Mouse (Mus musculus) activated CD4-positive, CD25-positive, alpha-beta regulatory T cell, adult 4 months (primary cell): ENCODE results near the gene Arl8b. TPM values are rescaled to one million over a fixed set of nuclear protein-coding genes. Genes with fewer than 3 reads are reported as not detected.
A peak's percentile ranks its signal among the peaks of the same experiment; 100 is the strongest.

Source experiments
- ATAC-seq: one replicate; pipeline ENCODE4 v1.8.0; 2017
- polyA plus RNA-seq, 2 experiments: library from polyadenylated mRNA; unstranded; fragments of 100-300 nt; shearing (Covaris generic); gene quantifications; one replicate each; pipeline ENCODE4 v1.2.1; 2017

Arl8b gene
- polyA plus RNA-seq, result 10 to 100 TPM; 41.0 to 42.6 TPM

DNA sequence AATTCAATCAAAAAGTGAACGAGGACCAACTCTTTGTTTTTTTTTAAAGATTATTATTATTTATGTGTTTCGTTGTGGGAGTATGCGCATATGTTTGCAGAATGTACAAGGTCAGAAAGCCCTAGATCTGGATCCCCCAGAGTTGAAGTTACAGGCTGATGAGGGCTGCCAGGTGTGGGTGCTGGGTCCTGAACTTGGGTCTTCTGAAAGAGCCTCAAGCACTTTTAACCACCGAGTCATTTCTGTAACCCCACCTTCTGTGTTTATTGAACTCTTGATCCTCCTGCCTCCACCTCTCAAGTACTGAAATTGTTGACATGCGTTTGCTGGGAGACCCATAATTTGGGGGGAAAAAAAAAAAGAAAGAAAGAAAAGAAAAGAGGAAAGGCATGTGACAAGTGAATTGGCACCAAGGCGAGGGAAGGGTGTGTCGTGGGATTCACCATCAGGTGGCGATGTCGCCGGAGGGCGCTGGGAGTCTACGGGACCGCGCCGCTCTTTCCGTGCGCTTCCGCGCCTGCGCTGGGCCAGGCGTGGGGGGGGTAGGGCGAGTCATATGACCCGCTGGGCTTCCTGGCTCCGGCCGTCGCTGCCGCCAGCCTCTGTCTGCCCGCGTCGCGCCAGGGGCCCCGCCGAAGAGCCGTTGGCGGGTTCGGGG lies at the start of gene Arl8b:
TSS of gene Arl8b (plus strand) at position 574 of the 658 bp plus-strand sequence.
- ATAC-seq, result peak; percentile 82

DNA sequence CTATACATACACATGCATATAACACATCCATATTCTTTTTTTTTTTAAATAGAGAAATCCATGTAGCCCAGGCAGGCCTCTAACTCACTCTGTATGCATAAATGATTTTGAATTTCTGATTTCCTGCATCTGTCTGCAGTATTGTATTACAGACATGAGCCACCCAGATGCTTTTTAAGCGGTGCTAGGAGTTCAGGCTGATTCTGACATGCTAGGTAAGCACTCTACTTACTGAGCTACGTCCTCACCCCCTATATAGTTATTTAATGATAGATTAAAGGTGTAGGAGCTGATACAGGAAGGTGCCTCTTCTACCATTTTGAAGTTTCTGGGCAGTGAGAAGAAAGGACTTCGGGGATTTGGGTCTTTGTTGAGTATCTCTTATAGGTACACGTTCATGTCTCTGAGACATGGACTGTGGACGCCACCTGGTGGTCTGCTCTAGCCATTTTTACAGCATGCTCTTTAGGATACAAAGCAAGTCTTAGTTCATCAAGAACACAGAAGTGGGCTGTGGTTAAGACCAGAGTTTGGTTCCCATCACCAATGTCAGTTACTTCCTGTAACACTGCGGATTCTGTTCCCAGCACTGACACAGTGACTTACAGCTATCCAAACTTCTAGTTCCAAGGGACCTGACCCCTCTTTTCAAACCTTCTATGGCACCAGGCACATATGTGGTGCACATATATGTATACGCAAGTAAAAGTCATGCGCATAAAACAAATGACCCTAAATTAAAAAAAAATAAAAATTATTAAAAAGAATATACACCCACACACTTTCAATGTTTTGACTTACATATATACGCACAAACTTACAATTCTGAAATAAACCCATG lies 46.8 kb upstream of the Arl8b start:
- peak; percentile 57 for ATAC-seq

DNA sequence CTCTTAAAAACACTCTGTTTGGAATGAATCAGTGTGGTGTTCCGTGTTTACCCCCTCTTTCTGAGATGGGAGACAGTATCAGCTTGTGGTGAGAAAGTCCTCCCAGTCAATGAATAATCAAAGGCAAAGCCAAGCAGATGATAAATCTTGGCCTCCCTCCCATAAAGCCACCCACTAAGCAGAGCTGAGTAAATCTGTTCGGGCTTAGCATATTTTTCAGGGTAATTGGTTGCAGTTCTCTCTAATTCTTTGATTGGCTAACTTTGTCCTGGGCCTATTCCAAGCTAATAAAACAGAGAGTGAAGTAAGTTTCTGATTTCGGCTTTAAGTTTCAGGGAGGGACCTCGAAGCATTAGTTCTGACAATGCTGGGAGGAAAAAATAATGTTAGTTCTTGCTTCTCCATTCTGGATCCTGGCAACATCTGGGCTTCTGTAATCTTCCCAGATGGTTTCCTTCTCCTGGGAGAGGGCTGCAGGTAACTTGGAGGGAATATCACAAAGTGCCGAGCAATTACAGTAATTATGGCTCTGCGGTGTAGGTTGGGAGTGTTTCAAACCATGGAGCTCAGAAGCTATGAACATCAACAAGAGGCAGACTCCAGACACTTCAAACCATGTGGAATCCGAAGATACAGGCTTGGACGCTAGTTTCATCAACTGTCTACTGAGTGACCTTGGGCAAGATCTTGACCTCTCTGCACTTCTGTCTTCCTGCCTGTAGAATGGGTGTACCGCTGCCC lies 44.3 kb upstream of the Arl8b start:
- ATAC-seq, result no peak

DNA sequence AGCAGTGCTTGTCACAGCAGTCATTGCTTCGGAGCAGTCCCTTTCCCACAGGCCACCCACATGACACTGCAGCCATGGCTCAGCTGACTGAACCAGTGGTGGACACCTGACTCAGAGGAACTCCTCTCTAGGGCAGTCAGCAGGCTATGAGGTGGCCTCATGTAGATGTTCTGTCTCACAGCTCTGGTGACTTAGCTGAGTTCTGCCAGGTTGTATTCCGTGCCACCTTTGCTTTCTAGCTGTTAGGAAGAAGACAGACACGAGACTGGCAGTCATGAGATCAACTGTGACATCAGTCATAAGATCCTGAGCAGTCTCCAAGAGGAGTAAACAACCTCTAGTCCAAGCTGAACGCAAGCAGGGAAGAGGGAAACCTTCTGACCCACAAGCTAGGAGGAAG lies 42.3 kb upstream of the Arl8b start:
- ATAC-seq, result no peak

DNA sequence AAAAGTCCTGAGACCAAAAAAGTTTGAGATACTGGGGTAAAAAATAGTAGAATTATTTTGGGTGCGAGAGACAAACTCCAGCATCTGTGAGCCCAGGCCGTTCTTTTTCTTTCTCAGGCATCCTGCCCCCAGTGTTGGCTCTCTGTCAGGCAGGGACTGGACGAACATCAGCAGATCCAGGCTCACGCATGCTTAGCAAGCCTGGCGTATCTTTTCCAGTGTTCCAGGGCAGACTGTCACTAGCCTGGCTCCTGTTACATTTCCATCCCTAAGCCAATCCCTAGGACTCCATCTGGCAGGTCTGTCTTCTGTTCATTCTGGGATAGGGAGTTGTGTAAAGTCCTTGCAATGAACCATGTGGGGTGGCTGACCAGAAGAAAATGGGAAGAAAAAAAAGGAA lies 39.2 kb upstream of the Arl8b start:
- no peak for ATAC-seq

DNA sequence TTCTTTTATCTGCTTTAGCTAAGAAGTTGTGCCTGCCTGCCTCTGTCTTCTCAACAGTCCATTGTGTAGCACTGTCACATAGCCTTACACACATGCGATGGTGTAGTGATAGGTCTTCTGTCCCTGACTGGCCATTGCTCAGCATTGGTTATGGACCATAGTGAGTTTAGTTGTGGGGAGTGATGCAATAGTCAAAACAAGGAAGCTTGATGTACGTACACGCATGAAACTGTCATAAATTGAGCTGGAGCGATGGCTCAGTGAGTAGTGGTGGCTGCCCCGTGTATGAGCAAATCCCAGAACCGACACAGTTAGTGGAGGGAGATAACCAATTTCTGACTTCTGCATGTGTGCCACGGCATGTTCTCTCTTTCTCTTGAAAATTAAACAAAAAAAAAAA lies 31.6 kb upstream of the Arl8b start:
- no peak for ATAC-seq

DNA sequence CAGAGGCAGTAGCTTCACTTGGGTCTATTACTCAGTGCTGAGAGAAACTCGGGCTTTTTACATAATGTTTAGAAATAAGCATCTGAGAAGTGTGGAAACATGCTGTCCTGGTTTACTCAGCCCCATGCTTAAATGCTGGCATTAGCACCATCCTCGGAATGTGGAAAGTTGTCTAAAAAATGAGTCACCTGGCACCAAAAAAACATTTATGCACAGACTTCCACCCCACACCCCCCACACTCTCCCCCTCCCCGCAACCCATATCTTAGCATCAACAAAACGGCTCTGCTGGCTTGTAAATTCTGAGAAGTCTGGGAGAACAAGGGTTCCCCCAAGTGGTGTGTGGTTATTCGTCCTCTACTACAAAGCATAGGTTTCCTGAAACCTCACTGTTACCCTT lies 30.5 kb upstream of the Arl8b start:
- no peak for ATAC-seq

DNA sequence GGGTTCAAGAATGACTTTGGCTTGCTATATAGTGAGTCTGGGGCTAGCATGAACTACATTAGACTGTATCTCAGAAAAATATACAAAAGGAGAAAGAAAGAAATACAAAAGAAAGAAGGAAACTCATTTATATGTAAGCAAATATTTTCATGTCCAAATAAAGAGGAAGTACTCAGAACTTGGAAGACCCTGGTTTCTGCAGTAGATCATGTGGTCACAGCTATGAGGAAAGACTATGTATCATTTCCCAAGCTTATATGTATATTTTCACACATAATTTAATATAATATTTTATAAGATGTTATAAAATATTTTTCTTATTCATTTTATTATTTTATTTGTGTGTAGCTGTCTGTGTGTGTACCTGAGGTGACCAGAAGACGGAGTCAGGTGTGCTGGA lies 29.4 kb upstream of the Arl8b start:
- ATAC-seq, result no peak

DNA sequence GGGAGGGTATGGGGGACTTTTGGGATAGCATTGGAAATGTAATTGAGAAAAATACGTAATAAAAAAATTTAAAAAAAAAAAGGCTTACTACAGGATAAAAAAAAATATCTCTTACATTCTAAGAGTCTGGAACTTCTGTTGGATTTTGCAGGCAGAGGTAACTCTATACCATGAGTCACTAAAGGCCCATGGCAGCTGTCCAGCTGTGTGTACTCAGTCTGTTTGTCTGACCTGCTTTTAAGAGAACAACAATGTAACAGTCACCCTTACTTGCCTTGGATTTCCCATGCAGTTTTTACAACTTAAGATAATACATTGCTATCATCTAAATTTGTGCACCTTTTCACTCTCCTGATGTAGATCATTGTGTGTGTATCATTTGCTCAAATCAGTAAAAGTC lies 28.5 kb upstream of the Arl8b start:
- no peak for ATAC-seq

DNA sequence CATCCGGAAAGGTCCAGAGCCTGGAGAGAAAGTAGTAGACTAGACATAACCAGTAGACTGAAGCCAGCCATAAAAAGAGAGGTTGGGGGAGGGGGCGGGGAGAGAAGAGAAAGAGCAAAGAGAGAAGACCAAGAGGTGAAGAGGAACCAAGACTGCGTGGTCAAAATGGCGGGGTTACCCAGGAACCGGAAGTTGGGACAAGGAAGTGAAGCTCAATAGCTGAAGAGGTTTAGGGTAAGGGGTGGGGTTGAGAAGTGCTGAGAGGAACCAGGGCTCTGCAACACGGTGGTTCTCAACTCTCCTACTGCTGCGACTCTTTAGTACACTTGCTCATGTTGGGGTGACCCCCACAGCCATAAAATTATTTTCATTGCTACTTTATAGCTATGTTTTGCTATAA lies 27.0 kb upstream of the Arl8b start:
- ATAC-seq, result no peak

DNA sequence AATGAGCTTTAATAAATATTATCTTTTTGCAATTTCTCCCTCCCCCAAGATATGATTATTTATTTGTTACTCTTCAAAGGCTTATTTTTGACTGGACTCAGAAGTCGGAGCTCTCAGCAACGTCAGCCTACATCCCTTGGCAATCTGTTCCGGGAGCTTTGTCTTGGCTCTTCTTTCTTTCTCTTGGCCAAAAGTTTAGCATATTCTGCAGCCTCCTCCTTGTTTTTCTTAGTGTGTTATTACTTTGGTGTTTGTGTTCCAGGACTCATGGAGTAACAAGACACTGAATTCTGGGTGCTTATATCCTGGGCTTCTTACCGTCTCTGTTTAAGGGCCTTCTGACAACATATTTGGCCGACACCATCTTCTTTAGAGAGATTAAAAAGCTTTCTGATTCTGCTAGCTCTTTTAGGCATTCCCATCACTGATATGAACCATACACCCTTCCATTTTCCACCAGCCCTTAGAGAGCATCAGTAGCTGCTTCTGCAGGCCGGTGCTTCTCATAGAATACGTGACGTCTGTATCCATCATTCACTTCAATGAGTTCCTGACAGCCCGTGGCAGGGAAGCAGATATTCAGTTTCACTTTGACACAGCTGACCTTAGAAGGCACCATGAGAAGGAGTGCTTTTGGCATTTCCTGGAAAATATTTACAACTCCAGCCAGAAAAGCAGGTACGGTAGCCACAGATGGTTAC lies 23.8 kb upstream of the Arl8b start:
- no peak for ATAC-seq

DNA sequence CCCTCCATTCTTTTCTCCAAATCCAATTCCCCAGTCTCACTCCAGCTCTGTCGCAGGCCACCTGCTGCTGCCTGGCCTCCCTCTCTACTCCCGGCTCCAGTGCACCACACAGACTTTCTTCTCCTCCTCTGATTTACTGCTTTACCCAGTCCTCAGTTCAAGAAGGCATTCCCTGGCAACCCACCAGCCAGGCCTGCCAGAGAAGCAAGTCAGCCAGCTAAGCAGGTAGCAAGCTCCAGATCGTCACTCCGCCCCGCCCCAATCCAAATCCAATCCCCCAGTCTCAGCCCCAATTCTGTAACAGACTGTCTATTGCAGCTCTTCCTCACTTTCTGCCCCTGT lies 23.2 kb upstream of the Arl8b start:
- ATAC-seq, result no peak

DNA sequence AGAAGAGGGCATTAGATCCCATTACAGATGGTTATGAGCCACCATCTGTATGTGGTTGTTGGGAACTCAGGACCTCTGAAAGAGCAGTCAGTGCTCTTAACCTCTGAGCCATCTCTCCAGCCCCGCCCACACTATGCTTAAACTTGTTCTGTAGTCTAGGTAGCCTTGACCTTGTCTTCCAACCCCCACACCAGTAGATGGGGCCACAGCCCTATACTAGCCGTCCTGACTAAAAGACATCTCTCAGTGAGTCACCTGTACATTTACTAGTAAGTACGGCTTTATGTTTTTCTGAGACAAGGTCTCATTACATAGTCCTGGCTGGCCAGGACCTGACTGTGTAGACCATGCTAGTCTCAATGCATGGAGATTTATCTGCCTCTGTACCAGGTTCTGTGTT lies 12.0 kb upstream of the Arl8b start:
- no peak for ATAC-seq

DNA sequence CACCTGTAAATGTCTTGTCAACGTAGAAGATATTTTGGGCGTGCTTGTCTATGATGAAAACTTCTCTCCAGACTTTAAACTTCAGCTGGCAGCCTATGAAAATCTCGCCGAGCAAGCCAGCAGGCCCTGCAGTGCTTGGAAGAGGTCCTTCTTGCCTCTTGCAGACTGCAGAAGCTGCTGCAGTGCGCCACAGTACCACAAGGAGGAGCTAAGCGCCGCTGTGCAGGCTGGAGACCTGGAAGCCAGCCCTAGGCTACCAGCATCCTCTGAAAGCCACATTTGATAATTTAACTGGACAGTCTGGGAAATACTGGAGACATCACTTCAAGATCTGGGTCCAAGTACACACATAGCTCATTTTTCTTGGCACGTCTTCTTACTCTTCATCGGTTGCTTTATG lies 10.0 kb upstream of the Arl8b start:
- ATAC-seq, result peak; percentile 97

DNA sequence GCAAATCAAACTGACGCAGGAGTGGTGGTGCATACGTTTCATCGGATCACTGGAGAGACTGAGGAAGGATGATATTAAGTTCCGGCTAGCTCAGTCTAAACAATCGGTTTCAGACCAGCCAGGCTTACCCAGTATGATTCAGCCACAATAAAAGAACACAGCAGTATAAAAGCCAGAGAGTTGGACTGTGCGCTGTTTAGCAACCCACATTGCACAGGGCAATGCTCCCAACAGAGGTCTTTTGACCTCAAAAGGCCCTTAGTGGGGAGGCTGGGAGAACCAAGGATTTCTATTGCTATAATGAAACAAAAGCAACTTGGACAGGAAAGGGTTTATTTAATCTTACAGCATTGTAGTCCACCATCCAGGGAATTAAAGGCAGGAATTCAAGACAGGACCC lies 9.4 kb upstream of the Arl8b start:
- no peak for ATAC-seq

DNA sequence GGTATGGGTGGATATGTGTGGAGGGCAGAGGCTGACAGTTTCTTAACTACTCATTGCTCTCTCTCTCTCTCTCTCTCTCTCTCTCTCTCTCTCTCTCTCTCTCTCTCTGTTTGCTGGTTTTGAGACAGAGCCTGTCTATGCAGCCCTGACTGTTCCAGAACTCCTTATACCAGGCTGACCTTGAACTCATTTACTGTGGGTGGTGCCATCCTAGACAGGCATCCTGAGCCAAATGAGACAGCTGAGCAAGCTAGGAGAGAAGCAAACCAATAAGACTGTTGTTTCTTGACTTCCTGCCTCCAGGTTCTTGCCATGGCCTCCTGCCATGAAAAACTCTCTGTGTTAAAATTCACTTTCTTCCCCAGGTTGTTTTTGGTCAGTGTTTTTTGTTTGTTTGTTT lies 6.6 kb upstream of the Arl8b start:
- ATAC-seq, result no peak

DNA sequence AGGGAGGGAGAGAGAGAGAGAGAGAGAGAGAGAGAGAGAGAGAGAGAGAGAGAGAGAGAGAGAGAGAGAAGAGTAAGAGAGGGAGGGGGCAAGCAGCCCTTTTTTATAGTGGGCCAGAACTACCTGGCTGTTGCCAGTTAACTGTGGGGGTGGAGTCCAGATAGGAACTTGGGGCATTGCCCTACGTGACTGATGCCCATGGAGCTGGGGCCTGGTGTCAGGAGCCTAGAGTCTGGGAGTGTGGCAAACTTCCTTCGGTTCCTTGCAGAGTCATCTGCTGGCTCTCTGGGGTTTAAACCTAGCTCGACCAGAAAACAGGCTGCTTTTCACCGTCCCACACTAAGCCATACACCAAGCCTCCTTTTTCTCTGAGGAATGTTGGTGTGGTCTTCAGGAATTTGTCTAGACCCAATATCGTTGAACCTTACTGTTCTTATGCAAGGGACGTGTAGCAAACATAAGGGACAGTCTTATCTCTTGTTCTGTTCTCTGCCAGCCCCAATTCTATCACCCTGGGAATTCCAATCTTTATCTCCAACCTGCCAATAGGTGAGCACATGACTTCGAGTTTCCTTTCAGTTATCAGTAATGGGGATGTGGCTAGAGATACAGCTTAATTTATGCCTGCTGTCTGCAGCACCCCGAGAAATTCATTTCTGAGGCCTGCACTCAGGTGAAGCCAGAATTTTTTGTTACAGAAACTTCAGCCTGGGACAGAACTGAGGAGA lies 5.2 kb upstream of the Arl8b start:
- no peak for ATAC-seq

DNA sequence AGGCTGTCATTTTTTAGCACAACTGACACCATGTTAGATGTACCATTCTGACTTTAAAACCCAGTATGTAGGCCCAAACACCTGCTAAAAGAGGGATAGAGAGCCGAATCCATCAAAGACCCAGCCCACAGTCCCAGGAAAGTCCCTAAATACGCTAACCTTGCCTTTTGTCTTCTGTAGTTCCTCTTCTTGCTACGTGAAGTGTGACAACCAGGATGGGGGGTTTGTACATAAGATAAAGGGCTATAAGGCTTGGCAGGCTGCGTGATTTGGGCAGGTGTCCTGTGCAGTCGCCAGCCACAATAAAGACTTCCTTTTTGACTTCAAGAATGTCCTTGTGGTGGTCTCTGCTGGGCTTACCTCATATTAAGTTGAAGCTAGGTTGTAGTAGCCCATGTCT lies 4.5 kb upstream of the Arl8b start:
- no peak for ATAC-seq

DNA sequence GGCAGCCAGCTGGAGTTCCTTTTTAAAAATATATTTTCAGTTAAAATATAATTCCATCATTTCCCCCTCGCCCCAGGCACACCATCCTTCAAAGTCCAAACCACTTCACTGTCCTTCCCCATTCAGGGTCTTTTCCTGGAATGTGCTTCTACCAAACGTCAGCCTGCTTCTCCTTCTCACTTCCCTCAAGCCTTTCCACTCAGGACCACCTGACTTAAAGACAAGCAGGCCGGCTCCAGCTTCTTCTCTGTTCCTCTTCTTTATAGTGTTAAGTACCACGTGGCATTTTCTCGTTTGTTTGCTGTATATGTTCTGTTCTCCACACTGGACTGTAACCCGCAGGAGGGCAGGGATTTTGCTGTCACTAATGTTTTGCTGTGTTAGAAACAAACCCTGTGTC lies 1.0 kb upstream of the Arl8b start:
- no peak for ATAC-seq

DNA sequence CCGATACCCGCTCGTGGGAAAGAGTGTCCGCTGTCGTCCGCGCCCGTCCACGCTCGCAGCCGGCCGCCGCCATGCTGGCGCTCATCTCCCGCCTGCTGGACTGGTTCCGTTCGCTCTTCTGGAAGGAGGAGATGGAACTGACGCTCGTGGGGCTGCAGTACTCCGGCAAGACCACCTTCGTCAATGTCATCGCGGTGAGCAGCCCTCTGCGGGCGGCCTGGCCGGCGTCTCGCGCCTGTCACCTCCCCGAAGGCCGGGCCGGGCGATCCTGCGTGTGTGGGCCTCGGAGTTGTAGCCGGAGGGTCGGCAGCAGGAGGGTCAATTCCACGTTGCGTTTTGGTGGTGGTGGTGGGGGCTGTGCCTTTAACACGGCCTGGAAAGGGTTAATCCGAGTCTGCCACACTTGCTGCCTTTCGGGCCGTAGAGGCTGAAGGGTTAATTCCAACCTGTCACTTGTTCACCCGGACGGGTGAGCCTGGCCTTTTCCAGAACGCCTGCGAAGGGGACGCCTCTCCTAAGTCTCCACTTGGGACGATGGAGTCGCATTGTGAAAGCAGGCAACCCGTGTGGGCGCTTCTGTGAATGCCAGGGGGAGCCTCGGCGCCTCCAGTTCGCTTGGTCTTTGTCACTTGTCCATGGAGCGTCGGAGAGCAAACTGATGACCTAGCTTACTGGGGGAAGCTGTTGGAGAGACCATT lies 434 bp downstream of the Arl8b start:
- ATAC-seq, result peak; percentile 21

DNA sequence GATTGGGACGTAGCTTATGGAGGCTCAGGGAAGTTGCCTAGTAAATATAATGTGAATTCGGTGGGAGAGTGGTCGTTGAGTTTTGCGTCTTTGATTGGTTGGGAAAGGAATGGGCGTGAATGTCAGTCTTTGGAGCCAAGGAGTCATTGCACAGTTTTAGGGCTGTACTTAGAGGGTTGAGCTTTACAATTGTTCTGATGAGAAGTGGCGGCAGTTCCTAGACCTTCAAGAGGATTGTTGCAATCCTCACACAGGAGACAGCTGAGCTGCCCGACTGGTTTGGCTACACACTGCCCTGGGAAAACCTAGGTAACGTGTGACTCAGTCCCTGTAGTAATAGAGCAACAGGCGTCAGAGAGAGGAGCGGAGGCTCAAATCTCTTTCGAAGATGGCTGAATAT lies 1.2 kb downstream of the Arl8b start:
- ATAC-seq, result no peak

DNA sequence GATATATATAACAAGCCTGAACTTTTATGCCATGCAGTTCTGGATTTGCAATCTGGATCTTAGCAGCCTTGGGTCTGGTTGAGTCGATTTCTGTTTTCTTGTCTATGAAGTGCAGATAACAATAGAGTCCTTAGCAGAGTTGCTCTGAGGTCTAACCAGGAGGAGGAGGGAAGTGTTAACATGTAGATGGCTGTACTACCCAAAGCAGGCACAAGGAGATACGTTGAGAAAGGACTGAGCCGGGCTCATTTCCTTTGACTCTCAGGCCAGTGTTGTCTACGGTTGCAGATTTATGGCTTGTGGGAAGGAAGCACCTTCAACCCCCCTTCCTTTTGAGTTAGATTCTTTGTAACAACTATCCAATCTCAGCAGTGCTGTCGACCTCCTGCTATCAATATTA lies 1.9 kb downstream of the Arl8b start:
- ATAC-seq, result peak; percentile 42
